Mouse (Mus musculus): ENCODE measurements around the gene Celf5. TPM values are rescaled to one million over a fixed set of nuclear protein-coding genes. Genes with fewer than 3 reads are reported as not detected.

Gene Celf5
- total RNA-seq, 2 experiments from 2014 or later = 0.47 to 0.52 TPM

- peak; percentile 72 to 85 for DNase-seq (ENCODE audit: low spot score in 2 of 2)
These were observed 52.2 kb downstream of the Celf5 start for GRCm38 (mm10) chr10:81430141-81430830.

- DNase-seq (ENCODE audit: low spot score in 2 of 2) = peak; percentile 66 to 87
These were observed 52.9 kb downstream of the Celf5 start for GRCm38 (mm10) chr10:81429605-81430061.

GRCm38 (mm10) chr10:81429092-81429491 is 53.4 kb downstream of the Celf5 start:
- peak; percentile 10 to 15 for DNase-seq (ENCODE audit: low spot score in 2 of 2)

GRCm38 (mm10) chr10:81428507-81428870 is 54.0 kb downstream of the Celf5 start:
- peak; percentile 8 to 16 for DNase-seq (ENCODE audit: low spot score in 2 of 2)

GRCm38 (mm10) chr10:81427804-81428506 is 54.6 kb downstream of the Celf5 start:
- peak; percentile 14 to 17 for DNase-seq (ENCODE audit: low spot score in 2 of 2)

GRCm38 (mm10) chr10:81427327-81427726 is 55.2 kb downstream of the Celf5 start:
- DNase-seq (ENCODE audit: low spot score in 2 of 2) = peak in 1 of 2 experiments; percentile 18

- peak; percentile 66 to 78 for DNase-seq (ENCODE audit: low spot score in 2 of 2)
These were observed 55.6 kb downstream of the Celf5 start for GRCm38 (mm10) chr10:81426897-81427296.

- DNase-seq (ENCODE audit: low spot score in 2 of 2) = peak; percentile 27 to 58
These were observed 56.3 kb downstream of the Celf5 start for GRCm38 (mm10) chr10:81426081-81426671.

- DNase-seq (ENCODE audit: low spot score in 2 of 2) = peak; percentile 34 to 71
These were observed 57.2 kb downstream of the Celf5 start for GRCm38 (mm10) chr10:81425236-81425850.

- DNase-seq (ENCODE audit: low spot score in 2 of 2) = peak; percentile 55 to 72
These were observed 58.1 kb downstream of the Celf5 start for GRCm38 (mm10) chr10:81424246-81425051.

GRCm38 (mm10) chr10:81423476-81424245 is 58.8 kb downstream of the Celf5 start:
- DNase-seq (ENCODE audit: low spot score in 2 of 2) = peak; percentile 7 to 14

GRCm38 (mm10) chr10:81422661-81423217 is 59.8 kb downstream of the Celf5 start:
- DNase-seq (ENCODE audit: low spot score in 2 of 2) = no peak

- DNase-seq (ENCODE audit: low spot score in 2 of 2) = peak; percentile 15 to 16
These were observed 60.3 kb downstream of the Celf5 start for GRCm38 (mm10) chr10:81422191-81422590.

GRCm38 (mm10) chr10:81421797-81422100 is 60.8 kb downstream of the Celf5 start:
- DNase-seq (ENCODE audit: low spot score in 2 of 2) = peak; percentile 14 to 24

GRCm38 (mm10) chr10:81421041-81421796 is 61.3 kb downstream of the Celf5 start:
- DNase-seq (ENCODE audit: low spot score in 2 of 2) = peak in 1 of 2 experiments; percentile 7

- DNase-seq (ENCODE audit: low spot score in 2 of 2) = peak; percentile 20 to 24
These were observed 62.2 kb downstream of the Celf5 start for GRCm38 (mm10) chr10:81420191-81420767.

- peak; percentile 10 to 15 for DNase-seq (ENCODE audit: low spot score in 2 of 2)
These were observed 63.2 kb downstream of the Celf5 start for GRCm38 (mm10) chr10:81419111-81419928.

Measured in gastrocnemius, postnatal 4 days (tissue).